Mouse (Mus musculus) frontal cortex, adult (tissue): Measurements from ENCODE around the gene Gm6370.
A peak's percentile ranks its signal among the peaks of the same experiment; 100 is the strongest.
"Not testable (repeated sequence)": the region's sequence is repeated elsewhere in the genome, so short reads cannot be mapped to it uniquely, and the experiment has no call there.

Experiments
- ATAC-seq: cut with Nextera tagmentation; 2 replicates; pipeline ENCODE4 v1.9.2; 2017; ENCODE audit warnings: mild to moderate bottlenecking, moderate library complexity, mixed read lengths; ENCODE audit not compliant: low TSS enrichment

Gm6370 gene

GRCm38 (mm10) chr5:146491063-146491462, at the start of gene Gm6370:
Gene Gm6370 (plus strand): TSS chr5:146491363.
- not testable (repeated sequence) for ATAC-seq

DNA sequence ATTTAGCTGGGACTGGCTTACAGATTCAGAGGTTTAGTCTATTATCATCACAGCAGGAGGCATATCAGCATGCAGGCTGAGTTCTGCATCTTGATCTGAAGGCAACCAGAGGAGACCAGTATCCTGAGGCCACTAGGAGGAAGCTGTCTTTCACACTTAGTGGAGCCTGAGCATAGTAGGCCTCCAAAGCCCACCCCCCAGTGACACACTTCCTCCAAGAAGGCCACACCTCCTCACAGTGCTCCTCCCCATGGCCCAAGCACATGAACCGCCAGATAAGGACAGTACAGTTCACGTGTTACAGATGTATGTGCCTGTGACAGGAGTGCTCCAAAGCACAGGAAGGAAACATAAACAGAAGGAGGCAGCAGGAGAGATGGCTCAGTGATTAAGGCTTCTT, 48.4 kb upstream of the Gm6370 start:
- ATAC-seq = no peak

- ATAC-seq = no peak
Measured at GRCm38 (mm10) chr5:146446633-146447032, 44.5 kb upstream of the Gm6370 start.

GRCm38 (mm10) chr5:146451592-146452254, 39.4 kb upstream of the Gm6370 start:
- no peak for ATAC-seq

- peak; percentile 86 for ATAC-seq
Measured at GRCm38 (mm10) chr5:146453556-146453955, 37.6 kb upstream of the Gm6370 start.

DNA sequence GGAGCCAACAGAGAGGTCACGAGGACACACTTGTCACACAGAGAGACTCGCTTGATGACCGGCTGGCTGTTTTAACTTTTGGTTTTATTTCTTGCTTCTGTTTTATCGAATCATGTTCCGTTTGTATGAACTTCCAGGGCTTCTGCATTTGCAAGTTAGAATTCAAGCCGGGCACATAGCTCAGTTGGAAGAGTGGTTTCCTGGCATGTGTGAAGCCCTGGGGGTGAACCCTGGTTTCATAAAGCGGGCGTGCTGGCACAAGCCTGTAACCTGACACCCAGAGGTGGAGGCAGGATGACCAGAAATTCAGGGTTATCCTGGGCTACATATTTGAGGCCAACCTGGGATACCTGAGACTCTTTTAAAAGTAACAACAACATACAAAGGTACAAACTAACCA, 29.6 kb upstream of the Gm6370 start:
- ATAC-seq = no peak

- ATAC-seq = peak; percentile 58
Measured at GRCm38 (mm10) chr5:146466663-146467062, 24.5 kb upstream of the Gm6370 start.

DNA sequence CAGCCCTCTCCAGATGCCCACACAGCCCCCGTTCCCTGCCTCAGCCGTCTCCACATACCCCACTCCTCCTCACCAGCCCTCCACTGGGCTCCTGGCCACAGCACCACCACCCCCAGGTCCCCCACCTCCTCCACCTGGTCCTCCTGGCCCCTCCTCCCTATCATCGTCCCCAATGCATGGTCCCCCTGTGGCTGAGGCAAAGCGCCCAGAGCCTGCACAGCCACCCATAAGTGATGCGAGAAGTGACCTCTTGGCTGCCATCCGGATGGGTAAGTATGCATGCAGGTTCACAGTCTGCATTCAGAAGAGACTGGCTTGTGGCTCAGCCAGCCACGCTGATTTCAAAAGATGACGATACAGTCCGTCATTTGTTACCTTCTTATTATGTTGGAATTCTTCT, 22.9 kb upstream of the Gm6370 start:
- ATAC-seq = no peak

DNA sequence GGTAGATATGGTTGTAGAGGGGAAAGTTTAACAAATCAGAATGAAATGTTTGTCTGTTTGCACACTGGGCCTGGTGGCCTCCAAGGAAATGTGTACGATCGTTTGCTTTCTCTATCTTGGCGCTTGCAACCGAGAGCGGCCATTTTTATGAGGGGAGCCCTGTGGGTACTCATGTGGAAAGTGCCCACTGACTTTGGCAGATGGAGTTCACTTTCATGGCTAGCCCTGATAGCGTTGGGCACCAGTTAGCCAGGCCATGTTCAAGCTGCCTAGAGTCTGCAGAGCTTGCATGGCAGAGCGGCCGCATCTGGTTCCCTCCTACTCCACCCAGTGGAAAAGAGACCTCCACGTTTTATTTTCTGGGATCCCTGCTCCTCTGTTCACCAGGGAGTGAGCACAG, 20.3 kb upstream of the Gm6370 start:
- ATAC-seq = no peak

GRCm38 (mm10) chr5:146471311-146471710, 19.9 kb upstream of the Gm6370 start:
- ATAC-seq = no peak

- peak; percentile 56 for ATAC-seq
Measured at GRCm38 (mm10) chr5:146471821-146472220, 19.3 kb upstream of the Gm6370 start.

DNA sequence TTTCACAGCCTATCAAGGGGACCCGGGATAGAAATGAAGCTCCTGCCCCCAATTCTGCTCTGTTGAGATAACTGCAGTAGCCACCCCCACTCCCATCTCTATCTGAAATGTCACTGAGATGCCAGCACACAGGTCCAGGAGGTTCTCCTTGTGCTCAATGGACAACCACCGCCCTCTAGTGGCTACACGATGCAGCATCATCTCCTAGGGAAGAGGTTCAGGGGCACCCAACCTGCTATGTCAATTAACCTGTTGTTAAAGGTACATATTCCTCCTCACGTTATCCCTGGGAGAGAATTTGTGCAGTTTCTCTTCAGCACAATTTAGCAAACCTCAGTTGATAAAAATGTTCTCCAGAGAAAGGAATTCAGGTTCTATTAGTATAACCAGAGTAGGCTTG, 11.6 kb upstream of the Gm6370 start:
- ATAC-seq = not testable (repeated sequence)

- not testable (repeated sequence) for ATAC-seq
Measured at GRCm38 (mm10) chr5:146481665-146482064, 9.5 kb upstream of the Gm6370 start, which contains the start of gene Gm6408. Gene Gm6408 (plus strand): TSS chr5:146481965.

- ATAC-seq = not testable (repeated sequence)
Measured at GRCm38 (mm10) chr5:146488959-146489358, 2.2 kb upstream of the Gm6370 start.

- not testable (repeated sequence) for ATAC-seq
Measured at GRCm38 (mm10) chr5:146502099-146502498, 10.9 kb downstream of the Gm6370 start, which contains the start of gene 4930449I24Rik. Gene 4930449I24Rik (plus strand): TSS chr5:146502399.

DNA sequence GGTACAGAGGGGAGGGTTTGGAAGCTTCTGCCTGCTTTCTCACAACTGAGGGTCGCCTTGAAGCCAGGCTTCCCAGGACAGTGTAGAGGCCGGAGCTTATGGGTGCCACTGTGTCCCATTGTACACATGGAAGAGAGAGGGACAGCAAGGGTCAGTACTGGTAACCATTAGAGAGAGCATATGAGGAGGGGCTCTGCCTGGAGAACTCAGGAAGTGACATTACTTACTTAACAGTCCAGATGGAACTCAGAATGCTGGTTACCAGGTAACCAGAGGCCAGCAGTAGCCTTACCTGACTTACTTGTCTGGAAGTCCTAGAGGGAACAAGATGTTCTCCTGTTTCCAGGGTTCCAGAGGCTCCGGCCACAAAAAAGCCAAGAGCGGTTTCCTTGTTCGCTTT, 22.7 kb downstream of the Gm6370 start, which contains the start of gene Gm3402:
Gene Gm3402, plus strand, starts transcription at position 301 of the 400 bp plus-strand sequence.
- ATAC-seq = not testable (repeated sequence)

DNA sequence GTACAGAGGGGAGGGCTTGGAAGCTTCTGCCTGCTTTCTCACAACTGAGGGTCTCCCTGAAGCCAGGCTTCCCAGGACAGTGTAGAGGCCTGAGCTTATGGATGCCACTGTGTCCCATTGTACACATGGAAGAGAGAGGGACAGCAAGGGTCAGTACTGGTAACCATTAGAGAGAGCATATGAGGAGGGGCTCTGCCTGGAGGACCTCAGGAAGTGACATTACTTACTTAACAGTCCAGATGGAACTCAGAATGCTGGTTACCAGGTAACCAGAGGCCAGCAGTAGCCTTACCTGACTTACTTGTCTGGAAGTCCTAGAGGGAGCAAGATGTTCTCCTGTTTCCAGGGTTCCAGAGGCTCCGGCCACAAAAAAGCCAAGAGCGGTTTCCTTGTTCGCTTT, 34.3 kb downstream of the Gm6370 start, which contains the start of gene Gm3404:
Gene Gm3404, plus strand, starts transcription at position 301 of the 400 bp plus-strand sequence.
- not testable (repeated sequence) for ATAC-seq

GRCm38 (mm10) chr5:146537347-146537746, 46.2 kb downstream of the Gm6370 start, which contains the start of gene Gm3409:
Gene Gm3409 (plus strand): TSS chr5:146537647.
- not testable (repeated sequence) for ATAC-seq
